Mouse (Mus musculus) forebrain, embryonic 11.5 days (tissue): Measurements from ENCODE around the gene Cep85l. TPM values are rescaled to one million over a fixed set of nuclear protein-coding genes. Genes with fewer than 3 reads are reported as not detected.

Source experiments
- ATAC-seq: fragments of 200-750 bp; cut with Nextera tagmentation; replicated peaks from 2 replicates; pipeline ENCODE4 v1.8.0; 2017; ENCODE audit warnings: moderate TSS enrichment; ENCODE audit not compliant: low FRiP score
- DNase-seq: peaks from one replicate; pipeline ENCODE4 v3.0.0-alpha.2; 2017; ENCODE audit warnings: low spot score
- H3K27ac ChIP-seq: fragments of 300-500 bp; sonication (generic); 2 replicates; pipeline ENCODE4 v1.5.1; 2014; ENCODE audit warnings: low read depth, low read length
- H3K27me3 ChIP-seq: fragments of 300-500 bp; sonication (generic); 2 replicates; pipeline ENCODE4 v1.6.1; 2014; ENCODE audit warnings: mild to moderate bottlenecking, low read length, mixed read lengths; ENCODE audit not compliant: control insufficient read depth, insufficient read depth
- H3K36me3 ChIP-seq: fragments of 300-500 bp; sonication (generic); 2 replicates; pipeline ENCODE4 v1.6.1; 2014; ENCODE audit warnings: mild to moderate bottlenecking, low read length, moderate library complexity, mixed read lengths; ENCODE audit not compliant: control insufficient read depth, insufficient read depth
- H3K4me1 ChIP-seq: fragments of 300-500 bp; sonication (generic); replicated peaks from 2 replicates; pipeline ENCODE4 v1.6.1; 2014; ENCODE audit warnings: low read length, mixed read lengths; ENCODE audit not compliant: control insufficient read depth, insufficient read depth
- H3K4me2 ChIP-seq: fragments of 300-500 bp; sonication (generic); 2 replicates; pipeline ENCODE4 v1.6.1; 2014; ENCODE audit warnings: low read depth, mild to moderate bottlenecking, low read length, moderate library complexity, mixed read lengths; ENCODE audit not compliant: severe bottlenecking
- H3K4me3 ChIP-seq: fragments of 300-500 bp; sonication (generic); 2 replicates; pipeline ENCODE4 v1.5.1; 2014; ENCODE audit warnings: low read depth, low read length
- H3K9ac ChIP-seq: fragments of 300-500 bp; sonication (generic); 2 replicates; pipeline ENCODE4 v1.6.1; 2014; ENCODE audit warnings: low read length
- H3K9me3 ChIP-seq: fragments of 300-500 bp; sonication (generic); 2 replicates; pipeline ENCODE4 v1.6.1; 2016; ENCODE audit warnings: low read length, mixed read lengths; ENCODE audit not compliant: control insufficient read depth
- WGBS: fragments of 180-500 bp; shearing (Covaris S2); extraction: QIAGEN DNeasy Blood & Tissue Kit; methylation state at CpG from one replicate; pipeline ENCODE4 v1.1.7; 2014; 5-methylcytosine and 5-hydroxymethylcytosine counted together
- polyA plus RNA-seq: library from polyadenylated mRNA; unstranded; fragments of >200 nt; fragmentation: Nextera tagmentation; extraction: Ambion mirVana; gene quantifications from 2 replicates; pipeline ENCODE4 v1.2.1, GENCODE M21; 2014

Cep85l gene
- polyA plus RNA-seq, 1 experiment from 2014 or later = 4.8 TPM

DNA sequence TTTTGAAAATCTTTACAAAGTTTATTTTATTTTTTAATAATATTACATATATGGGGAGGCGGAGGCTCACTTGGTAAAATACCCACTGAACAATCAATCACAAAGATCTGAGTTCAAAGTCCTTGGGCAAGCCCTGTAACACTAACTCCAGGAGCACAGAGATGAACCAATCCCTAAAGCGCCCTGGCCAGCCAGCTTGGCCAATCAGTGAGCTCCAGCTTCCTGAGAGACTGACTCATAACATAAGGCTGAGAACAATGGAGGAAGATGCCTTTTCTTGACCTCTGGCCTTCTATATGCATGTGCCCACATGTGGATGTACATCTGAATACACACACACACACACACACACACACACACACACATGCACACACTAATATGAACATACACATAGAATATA, 27.1 kb upstream of the Cep85l start:
- H3K4me2 ChIP-seq = no peak overlapping the region
- WGBS = 91% methylated on average over 2 of the region's 2 CpGs
- H3K9me3 ChIP-seq = no peaks in the 10 kb centered on the region
- DNase-seq (no peak), ATAC-seq (no peak)
- H3K4me1 ChIP-seq = no peaks in the 10 kb centered on the region
- no peak overlapping the region for H3K27ac ChIP-seq
- H3K36me3 ChIP-seq = no peaks in the 10 kb centered on the region
- H3K27me3 ChIP-seq = no peaks in the 10 kb centered on the region
- no peak overlapping the region for H3K4me3 ChIP-seq
- H3K9ac ChIP-seq = no peak overlapping the region

DNA sequence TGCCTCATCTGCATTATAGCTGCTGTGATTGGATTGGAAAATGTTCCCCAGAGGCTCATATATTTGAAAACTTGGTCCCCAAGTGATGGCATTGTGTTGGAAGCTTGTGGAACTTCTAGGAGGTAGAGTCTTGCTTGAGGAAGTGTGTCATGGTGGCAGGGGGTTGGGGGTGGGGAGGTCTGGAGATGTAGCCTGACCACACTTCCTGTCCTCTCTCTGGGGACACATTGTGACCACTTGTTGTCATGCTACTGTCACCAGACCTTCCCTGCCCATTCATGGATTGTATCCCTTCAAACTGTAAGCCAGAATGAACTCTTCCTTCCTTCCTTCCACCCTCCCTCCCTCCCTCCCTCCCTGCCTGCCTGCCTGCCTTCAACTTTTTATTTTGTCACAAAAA, 22.5 kb upstream of the Cep85l start:
- Histone ChIP-seq H3K27ac (no peak overlapping the region), H3K9ac (no peak overlapping the region), H3K4me3 (no peak overlapping the region), H3K9me3 (no peaks in the 10 kb centered on the region), H3K4me2 (no peak overlapping the region), H3K27me3 (no peaks in the 10 kb centered on the region), H3K36me3 (no peaks in the 10 kb centered on the region), H3K4me1 (peaks cover 6% of the 10 kb centered on the region; the same call in 1 of the 2 replicates)
- DNase-seq = no peak
- no peak for ATAC-seq

DNA sequence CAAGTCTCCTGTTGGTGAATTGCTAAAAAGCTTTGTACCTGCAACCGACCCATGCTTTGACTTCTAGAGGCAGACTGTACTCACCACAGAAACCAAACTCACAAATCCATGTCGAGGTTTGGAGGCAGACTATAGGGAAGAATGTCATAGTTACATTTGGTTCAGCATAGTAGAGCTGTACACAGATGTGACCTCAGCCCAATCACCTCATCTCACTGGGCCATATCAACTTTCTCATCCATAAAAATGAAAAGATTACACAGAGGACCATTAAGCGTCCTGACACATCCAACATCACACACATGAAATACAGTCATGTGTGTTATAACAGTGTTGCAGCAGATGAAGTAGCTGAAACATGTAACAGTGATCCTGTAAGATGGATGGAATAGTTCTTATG, 19.3 kb upstream of the Cep85l start:
- Histone ChIP-seq H3K9ac (no peak overlapping the region), H3K27me3 (no peaks in the 10 kb centered on the region), H3K4me3 (no peak overlapping the region), H3K4me2 (no peak overlapping the region), H3K36me3 (no peaks in the 10 kb centered on the region), H3K4me1 (peaks cover 6% of the 10 kb centered on the region; the same call in 1 of the 2 replicates), H3K27ac (no peak overlapping the region), H3K9me3 (no peaks in the 10 kb centered on the region)
- no peak for ATAC-seq
- DNase-seq = no peak
- WGBS = 51% methylated on average over 3 of the region's 3 CpGs

DNA sequence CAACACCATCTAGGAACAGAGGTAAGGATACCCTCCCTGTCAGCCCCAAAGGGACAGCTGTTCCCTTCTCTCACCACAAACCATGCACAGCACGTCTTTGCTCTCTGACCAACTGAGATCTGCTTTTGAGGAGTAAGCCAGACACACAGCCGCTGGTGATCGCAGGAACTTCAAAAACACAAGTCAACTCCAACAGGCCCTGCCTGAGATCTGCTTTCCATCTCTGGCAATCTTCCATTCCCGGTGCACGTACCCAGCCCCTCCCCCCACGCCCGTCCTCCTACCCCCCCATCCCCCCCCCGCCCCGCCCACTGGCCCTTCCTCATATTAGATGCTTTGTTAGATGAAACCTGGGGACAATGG, 18.8 kb upstream of the Cep85l start:
- DNase-seq (peak; percentile 61), ATAC-seq (peak; percentile 36; the same call in 1 of the 2 replicates)
- no peaks in the 10 kb centered on the region for H3K36me3 ChIP-seq
- H3K27ac ChIP-seq = no peak overlapping the region
- H3K4me3 ChIP-seq = peak overlapping the region; percentile 10; the same call in 1 of the 2 replicates
- peak overlapping the region; percentile 29; the same call in 1 of the 2 replicates for H3K9ac ChIP-seq
- WGBS = 6% methylated on average over 9 of the region's 9 CpGs
- H3K4me1 ChIP-seq = peaks cover 6% of the 10 kb centered on the region; the same call in 1 of the 2 replicates
- no peaks in the 10 kb centered on the region for H3K27me3 ChIP-seq
- peak overlapping the region; percentile 34; the same call in 1 of the 2 replicates for H3K4me2 ChIP-seq
- no peaks in the 10 kb centered on the region for H3K9me3 ChIP-seq

DNA sequence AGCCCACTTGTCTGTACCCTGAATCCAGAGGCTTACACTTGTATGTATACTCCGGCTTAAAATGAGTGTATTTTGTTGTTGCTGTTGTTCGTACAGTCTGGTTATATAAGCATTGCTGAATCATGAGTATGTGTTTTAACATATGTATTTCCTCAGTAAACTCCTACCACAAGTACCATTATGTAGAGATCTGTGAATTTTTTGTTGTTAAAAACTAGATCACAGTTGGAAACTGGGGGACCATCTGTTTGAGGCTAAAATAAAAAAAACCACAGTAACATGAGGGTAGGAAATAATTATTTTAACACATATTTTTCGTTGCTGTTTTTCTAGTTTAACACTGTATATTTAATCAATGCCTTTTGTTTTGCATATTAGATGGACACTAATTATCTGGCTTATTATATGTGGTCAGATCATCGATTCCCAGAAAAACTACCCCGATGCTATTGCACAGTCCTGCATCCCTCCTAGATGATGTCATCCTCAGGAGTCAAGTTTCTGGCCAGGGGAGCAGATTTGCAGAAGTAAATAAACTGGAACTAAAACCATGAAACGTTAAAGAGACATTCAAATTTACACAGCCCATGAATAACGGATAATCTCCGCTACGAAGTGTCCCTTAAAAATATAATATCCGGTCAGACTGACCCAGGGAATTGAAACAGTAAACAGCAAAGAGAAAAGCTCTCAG, 18.2 kb upstream of the Cep85l start:
- Histone ChIP-seq H3K4me2 (peak overlapping the region; percentile 34; the same call in 1 of the 2 replicates), H3K4me3 (no peak overlapping the region; the same call in 1 of the 2 replicates), H3K27ac (no peak overlapping the region), H3K36me3 (no peaks in the 10 kb centered on the region), H3K27me3 (no peaks in the 10 kb centered on the region), H3K9me3 (no peaks in the 10 kb centered on the region), H3K9ac (peak overlapping the region; percentile 29; the same call in 1 of the 2 replicates), H3K4me1 (peaks cover 6% of the 10 kb centered on the region; the same call in 1 of the 2 replicates)
- WGBS = 62% methylated on average over 10 of the region's 10 CpGs
- DNase-seq = no peak
- ATAC-seq = 0 out of 2 replicates have a peak, but pooled peaks have one; percentile 12

DNA sequence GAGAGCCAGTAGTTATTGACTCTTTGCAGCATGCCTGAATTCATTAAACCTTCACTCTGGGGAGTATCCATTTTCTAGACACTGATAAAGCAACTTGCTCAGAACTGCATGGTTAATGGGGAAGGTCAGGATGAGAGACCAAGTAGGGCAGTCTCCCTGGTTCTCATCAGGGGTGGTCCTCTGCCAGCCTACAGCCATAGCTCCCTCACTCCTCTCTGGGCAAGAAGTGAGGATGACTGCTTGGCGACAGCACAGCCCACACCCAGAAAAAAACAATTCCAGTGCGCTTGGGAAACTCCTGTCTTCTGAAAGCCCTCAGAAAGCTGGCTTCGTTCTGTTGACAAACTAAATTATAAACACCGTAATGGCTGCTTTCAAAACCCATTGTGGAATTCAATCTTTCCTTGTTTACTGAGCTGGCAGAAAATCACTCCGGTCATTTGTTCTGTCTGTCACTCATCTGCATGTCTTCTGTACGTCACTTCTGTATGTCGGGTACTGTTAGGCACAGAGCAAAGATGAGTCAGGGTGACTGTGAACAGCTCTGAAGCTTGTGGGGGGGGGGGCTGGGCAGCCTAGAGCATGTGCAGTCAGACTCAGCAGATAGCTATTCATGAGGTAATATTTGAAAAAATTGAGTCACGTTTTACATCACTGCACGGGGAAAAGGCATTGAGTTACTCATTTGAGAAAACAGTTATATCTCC, 15.3 kb upstream of the Cep85l start:
- no peak overlapping the region for H3K4me3 ChIP-seq
- no peak overlapping the region for H3K4me2 ChIP-seq
- no peaks in the 10 kb centered on the region for H3K36me3 ChIP-seq
- no peaks in the 10 kb centered on the region for H3K27me3 ChIP-seq
- H3K9me3 ChIP-seq = no peaks in the 10 kb centered on the region
- DNase-seq (no peak), ATAC-seq (no peak)
- 87% methylated on average over 9 of the region's 9 CpGs for WGBS
- peaks cover 6% of the 10 kb centered on the region; the same call in 1 of the 2 replicates for H3K4me1 ChIP-seq
- no peak overlapping the region for H3K27ac ChIP-seq
- no peak overlapping the region for H3K9ac ChIP-seq

DNA sequence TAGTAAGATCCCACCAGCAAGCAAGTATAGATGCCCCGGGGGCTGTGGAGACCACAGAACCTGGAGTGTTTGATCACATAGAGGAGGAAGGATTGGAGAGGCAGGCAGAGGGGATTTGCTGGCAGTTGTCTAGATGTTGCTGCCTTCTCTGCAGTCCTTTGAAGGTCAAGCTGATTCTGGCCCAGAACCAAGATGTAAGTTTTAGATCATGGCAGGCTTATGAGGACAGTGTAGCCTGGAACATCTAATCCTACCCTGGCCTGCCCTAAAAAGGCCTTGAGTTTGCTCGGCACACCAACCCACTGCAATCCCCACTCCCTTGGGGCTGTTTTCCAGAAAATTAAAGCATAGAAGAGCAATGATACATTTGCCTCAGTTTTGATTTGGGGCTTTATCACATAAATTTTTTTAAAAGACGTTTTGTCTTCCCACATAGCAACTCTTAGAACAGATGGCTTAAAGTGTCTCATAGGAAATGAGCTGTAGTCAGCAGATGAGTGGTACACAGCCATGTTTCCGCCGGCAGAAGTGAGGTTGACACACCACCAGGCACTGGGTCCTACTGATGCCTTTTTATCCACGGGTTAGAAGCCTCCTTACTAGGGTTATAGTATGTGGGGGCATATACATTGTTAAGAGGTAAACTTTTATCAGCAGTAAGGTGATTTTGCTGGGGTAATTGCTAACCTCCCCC, 8.6 kb upstream of the Cep85l start:
- H3K9me3 ChIP-seq = no peaks in the 10 kb centered on the region
- H3K27me3 ChIP-seq = no peaks in the 10 kb centered on the region
- DNase-seq = no peak
- WGBS = 79% methylated on average over 6 of the region's 6 CpGs
- H3K4me3 ChIP-seq = no peak overlapping the region
- H3K27ac ChIP-seq = no peak overlapping the region
- H3K4me2 ChIP-seq = no peak overlapping the region
- no peak for ATAC-seq
- no peak overlapping the region for H3K9ac ChIP-seq
- H3K36me3 ChIP-seq = no peaks in the 10 kb centered on the region
- H3K4me1 ChIP-seq = no peaks in the 10 kb centered on the region

DNA sequence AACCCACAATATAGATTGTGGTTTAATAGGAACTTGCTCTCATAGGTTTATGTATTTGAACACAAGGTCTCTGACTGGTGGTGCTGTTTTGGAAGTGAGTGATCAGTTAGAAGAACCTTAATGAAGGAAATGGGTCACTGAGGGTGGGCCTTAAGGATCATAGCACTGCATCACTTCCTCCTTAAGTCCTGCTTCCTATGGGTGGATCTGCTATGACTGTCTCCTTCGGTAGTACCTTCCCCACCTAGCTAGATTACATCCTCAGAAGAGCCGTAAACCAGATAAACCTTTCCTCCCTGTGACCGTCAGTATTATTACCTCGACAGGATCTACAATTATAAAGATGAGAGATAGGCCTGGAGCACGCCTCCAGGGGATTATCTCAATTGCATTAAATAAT, 5.7 kb upstream of the Cep85l start:
- Histone ChIP-seq H3K27me3 (no peaks in the 10 kb centered on the region), H3K9ac (no peak overlapping the region), H3K4me3 (no peak overlapping the region), H3K4me2 (no peak overlapping the region), H3K27ac (no peak overlapping the region), H3K4me1 (no peaks in the 10 kb centered on the region), H3K9me3 (no peaks in the 10 kb centered on the region), H3K36me3 (no peaks in the 10 kb centered on the region)
- WGBS = 88% methylated on average over 5 of the region's 5 CpGs
- DNase-seq (no peak), ATAC-seq (no peak)
